Mouse (Mus musculus) bone marrow, adult 2 months (tissue): ENCODE results near the gene Tmem56.

ENCODE experiments used
- CTCF ChIP-seq: fragments of 200-500 bp; IDR thresholded peaks from 2 replicates; pipeline ENCODE4 v1.5.1; 2011; ENCODE audit warnings: low read length, control low read depth; ENCODE audit not compliant: control insufficient read depth, insufficient read depth
- POLR2A ChIP-seq: fragments of 200-500 bp; IDR thresholded peaks from 2 replicates; pipeline ENCODE4 v1.6.1; 2011; ENCODE audit warnings: low read depth, mild to moderate bottlenecking, control low read depth, low read length, borderline replicate concordance; ENCODE audit not compliant: control insufficient read depth

DNA sequence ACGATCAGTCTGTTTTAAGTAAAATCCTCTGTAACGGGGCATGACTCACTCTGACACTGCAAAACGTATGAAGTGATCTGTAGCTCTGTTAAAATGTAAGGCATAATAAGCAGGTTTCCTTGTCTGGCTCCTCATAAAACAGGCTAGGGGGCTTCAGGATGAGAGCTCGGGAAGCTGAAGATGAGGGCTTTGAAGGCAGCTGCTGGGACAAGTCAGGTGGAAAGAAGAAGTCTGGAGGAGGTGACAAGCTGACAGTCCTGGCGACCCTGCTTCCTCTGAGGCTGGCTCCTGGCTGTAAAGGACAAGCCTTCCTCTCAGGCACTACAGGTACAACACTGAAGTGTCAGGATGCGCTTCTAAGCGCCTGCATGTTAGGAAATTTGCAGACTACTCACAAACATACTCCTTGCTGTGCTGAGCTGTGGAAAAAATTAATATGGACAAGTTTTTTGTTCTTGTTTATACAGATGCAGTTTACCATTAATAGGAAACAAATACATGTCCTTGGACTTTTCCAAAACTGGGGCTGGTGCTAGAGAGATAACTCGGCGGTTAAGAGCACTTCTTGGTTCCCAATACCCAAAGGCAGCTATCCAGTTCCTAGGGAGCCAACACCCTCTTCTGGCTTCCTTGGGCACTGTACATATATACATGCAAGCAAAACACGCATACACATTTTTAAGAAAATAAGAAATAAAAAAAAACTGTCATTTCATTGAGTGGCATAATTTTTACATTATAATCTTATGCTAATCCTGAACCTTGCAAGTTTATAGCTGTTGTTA lies 125.2 kb downstream of the Tmem56 start:
- TF ChIP-seq CTCF (no peak), POLR2A (no peak)
